Mouse (Mus musculus): Measurements from ENCODE around the gene Ppp1cc.

- no peak for TF ChIP-seq CTCF (IDR thresholded peaks at IDR 0.05; ENCODE audit: low read depth)
- TF ChIP-seq EP300 (optimal IDR thresholded peaks at IDR 0.05), result no peak
Observed at GRCm38 (mm10) chr5:122154006-122154405, 4.1 kb upstream of the Ppp1cc start.
